In genomic region chr8:8658426-8659224, GRCm38 (mm10) we compare ENCODE assay signal across 8 mouse cellular contexts. TPM values are rescaled to one million over a fixed set of nuclear protein-coding genes. Genes with fewer than 3 reads are reported as not detected.
A peak's percentile ranks its signal among the peaks of the same experiment; 100 is the strongest.
DNase-seq lines count a peak whose midpoint lies in the region; ATAC-seq and TF ChIP-seq lines count a peak whose summit lies in the region.

No protein-coding gene starts in this region.

- H3K4me3 ChIP-seq in cortical plate, adult 2 months (ENCODE audit: insufficient read depth, low read length), result peak overlapping the region; percentile 100
- peak overlapping the region; percentile 89 for H3K4me3 ChIP-seq in hindbrain, postnatal 0 days (ENCODE audit: low read length)
- H3K4me3 ChIP-seq in megakaryocyte, embryonic 14.5 days (replicated peaks), result peak overlapping the region; percentile 59

- no peak for TF ChIP-seq POLR2A in cortical plate, adult 2 months (IDR thresholded peaks at IDR 0.05; ENCODE audit: extremely low read depth, insufficient read depth, low read length)

- TF ChIP-seq CTCF in cortical plate, adult 2 months (IDR thresholded peaks at IDR 0.05; ENCODE audit: extremely low read depth, insufficient read depth, low read length), result peak; percentile 54
- peak; percentile 85 for TF ChIP-seq CTCF in hindbrain, postnatal 0 days (IDR thresholded peaks at IDR 0.05; ENCODE audit: low read depth)

- H3K27ac ChIP-seq in cortical plate, adult 2 months (ENCODE audit: insufficient read depth, low read length), result peak overlapping the region; percentile 58
- peak overlapping the region; percentile 64; the same call in 1 of the 2 replicates for H3K27ac ChIP-seq in hindbrain, postnatal 0 days

- H3K4me2 ChIP-seq in hindbrain, postnatal 0 days (ENCODE audit: low read depth, low read length), result peak overlapping the region; percentile 89

- H3K27me3 ChIP-seq in hindbrain, postnatal 0 days (ENCODE audit: insufficient read depth, low read length), result no peaks in the 10 kb centered on the region
- peaks cover 60% of the 10 kb centered on the region for H3K27me3 ChIP-seq in megakaryocyte, embryonic 14.5 days (replicated peaks)

- H3K36me3 ChIP-seq in hindbrain, postnatal 0 days (ENCODE audit: insufficient read depth, low read length), result no peaks in the 10 kb centered on the region
- peaks cover 5% of the 10 kb centered on the region for H3K36me3 ChIP-seq in megakaryocyte, embryonic 14.5 days (replicated peaks; ENCODE audit: low read length)

- H3K9ac ChIP-seq in hindbrain, postnatal 0 days (replicated peaks; ENCODE audit: low read length), result peak overlapping the region; percentile 81

- peak; percentile 54 for ATAC-seq in hindbrain, postnatal 0 days

- peaks cover 7% of the 10 kb centered on the region for H3K4me1 ChIP-seq in cortical plate, adult 2 months (ENCODE audit: control insufficient read depth, insufficient read depth, low read length)
- peaks cover 10% of the 10 kb centered on the region; the same call in 1 of the 2 replicates for H3K4me1 ChIP-seq in hindbrain, postnatal 0 days (ENCODE audit: insufficient read depth, low read length)
- peaks cover 43% of the 10 kb centered on the region for H3K4me1 ChIP-seq in megakaryocyte, embryonic 14.5 days

- H3K9me3 ChIP-seq in hindbrain, postnatal 0 days (ENCODE audit: low read length), result no peaks in the 10 kb centered on the region
- no peaks in the 10 kb centered on the region for H3K9me3 ChIP-seq in megakaryocyte, embryonic 14.5 days

- DNase-seq in adrenal gland, adult (ENCODE audit: inconsistent age in 2 of 2, low spot score in 1 of 2), result peak; percentile 85 to 90
- DNase-seq in gastrocnemius, postnatal 10 days, result peak; percentile 85
- DNase-seq in hindbrain, postnatal 0 days (ENCODE audit: low spot score), result peak; percentile 93
- DNase-seq in left cerebral cortex, postnatal 10 days (ENCODE audit: extremely low spot score in 1 of 2, low spot score in 2 of 2), result peak; percentile 81 to 93
- DNase-seq in right cerebral cortex, postnatal 14 days, result peak; percentile 93
- DNase-seq in yolk sac, embryonic 10.5 days (ENCODE audit: low spot score), result peak; percentile 71

- WGBS in hindbrain, postnatal 0 days, result 2% methylated on average over 19 of the region's 19 CpGs

- intact Hi-C loops in left cerebral cortex, postnatal 10 days (cut with DNase I), result loop anchor here (5.0 to 10.0 kb wide), 3 partner anchors 426 to 1644 kb away; no protein-coding TSS in a partner anchor

RNA-seq across cellular contexts. Expression of gene Efnb2, which starts 2.4 kb away (rescaled TPM):
- 29.6 and 32.1 TPM in 2 replicates for polyA plus RNA-seq in cortical plate, adult 2 months (2012; rRNA removed)
- 10 to 100 TPM; 12.8 to 16.9 TPM for total RNA-seq in gastrocnemius, postnatal 10 days (2021)
- 21.0 and 22.8 TPM in 2 replicates for total RNA-seq in hindbrain, postnatal 0 days (2014; rRNA removed)
- 9.6 and 10.7 TPM in 2 replicates for polyA plus RNA-seq in hindbrain, postnatal 0 days (2015; fragmentation: Nextera tagmentation; extraction: Ambion mirVana)
- 10 to 100 TPM; 85.8 to 98.4 TPM for total RNA-seq in left cerebral cortex, postnatal 10 days (2021)
- 0.19 and 0.56 TPM in 2 replicates for polyA plus RNA-seq in megakaryocyte, embryonic 14.5 days (2012; ENCODE audit: insufficient read depth, low replicate concordance)

RNA-seq across cellular contexts. Expression of gene Arglu1, which starts 31.7 kb away (rescaled TPM):
- polyA plus RNA-seq in cortical plate, adult 2 months (2012; rRNA removed), result 143 and 162 TPM in 2 replicates
- 10 to 100 TPM; 33.5 to 46.7 TPM for total RNA-seq in gastrocnemius, postnatal 10 days (2021)
- 55.6 and 71.9 TPM in 2 replicates for total RNA-seq in hindbrain, postnatal 0 days (2014; rRNA removed)
- polyA plus RNA-seq in hindbrain, postnatal 0 days (2015; fragmentation: Nextera tagmentation; extraction: Ambion mirVana), result 158 and 175 TPM in 2 replicates
- 100 to 1,000 TPM in 1 of 2 experiments, 10 to 100 TPM in 1; 96.6 to 102 TPM for total RNA-seq in left cerebral cortex, postnatal 10 days (2021)
- polyA plus RNA-seq in megakaryocyte, embryonic 14.5 days (2012; ENCODE audit: insufficient read depth, low replicate concordance), result 17.4 and 61.2 TPM in 2 replicates

Comparison
In these comparisons a context has a peak if more than half of its experiments do, and no peak if none do; other contexts are left out.
1. Peak in every context shown above with its lines: DNase-seq, ATAC-seq, H3K4me3 ChIP-seq and H3K27ac ChIP-seq.